Mouse (Mus musculus): Measurements from ENCODE around the gene 4931409K22Rik.

The 4931409K22Rik gene

DNA sequence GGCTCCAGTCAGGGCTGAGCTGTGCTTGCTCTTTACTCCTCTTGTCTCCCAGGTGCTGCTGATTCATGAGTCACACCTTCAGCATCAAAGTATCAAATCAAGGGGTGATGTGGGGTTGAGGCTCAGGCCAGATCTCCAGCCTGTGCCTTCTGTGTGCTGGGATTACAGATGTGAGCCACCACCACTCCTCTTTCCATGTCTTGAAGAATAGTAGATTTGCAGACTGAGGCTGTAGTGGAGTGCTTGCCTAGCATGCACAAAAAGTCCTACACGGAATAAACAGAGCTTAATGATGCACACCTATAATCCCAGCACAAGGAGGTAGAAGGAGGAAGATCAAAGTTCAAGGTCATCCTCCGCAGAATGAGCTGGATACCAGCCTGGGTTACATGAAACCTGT, at the start of gene 4931409K22Rik:
TSS of gene 4931409K22Rik (minus strand) at position 101 of the 400 bp plus-strand sequence.
- DNase-seq: no peak

DNA sequence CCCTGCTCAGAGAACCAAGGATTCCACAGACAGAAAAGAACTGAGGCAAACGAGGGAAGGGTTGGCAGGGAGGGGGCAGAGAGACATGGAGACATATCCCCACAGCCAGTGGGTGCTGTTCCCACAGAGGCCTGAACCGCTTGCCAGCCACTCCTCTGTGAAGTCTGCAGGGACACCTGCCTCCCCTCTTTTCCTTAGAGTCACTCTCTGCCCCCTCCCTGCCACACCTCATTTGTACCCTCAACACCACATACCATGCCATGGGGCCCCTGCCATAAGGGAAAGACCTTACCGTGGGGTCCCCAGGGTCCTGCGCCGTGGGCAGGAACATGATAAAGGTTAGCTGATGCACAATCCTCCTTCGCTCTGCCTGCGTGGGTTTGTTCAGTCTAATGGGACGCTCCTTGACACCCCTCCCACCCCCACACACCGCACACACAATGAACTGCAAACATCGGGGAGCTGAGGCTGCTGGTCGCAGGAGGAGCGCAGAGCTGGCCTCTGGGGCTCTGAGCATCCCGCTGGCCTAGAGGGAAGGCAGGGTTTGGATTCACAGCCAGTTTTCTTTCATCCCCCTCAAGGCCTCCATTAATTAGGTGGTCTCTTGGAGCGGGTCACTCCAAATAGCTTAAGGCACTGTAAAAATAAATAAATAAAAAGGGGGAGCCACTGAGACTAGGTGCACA, 49.5 kb upstream of the 4931409K22Rik start:
- peak; percentile 32 to 33 for DNase-seq

DNA sequence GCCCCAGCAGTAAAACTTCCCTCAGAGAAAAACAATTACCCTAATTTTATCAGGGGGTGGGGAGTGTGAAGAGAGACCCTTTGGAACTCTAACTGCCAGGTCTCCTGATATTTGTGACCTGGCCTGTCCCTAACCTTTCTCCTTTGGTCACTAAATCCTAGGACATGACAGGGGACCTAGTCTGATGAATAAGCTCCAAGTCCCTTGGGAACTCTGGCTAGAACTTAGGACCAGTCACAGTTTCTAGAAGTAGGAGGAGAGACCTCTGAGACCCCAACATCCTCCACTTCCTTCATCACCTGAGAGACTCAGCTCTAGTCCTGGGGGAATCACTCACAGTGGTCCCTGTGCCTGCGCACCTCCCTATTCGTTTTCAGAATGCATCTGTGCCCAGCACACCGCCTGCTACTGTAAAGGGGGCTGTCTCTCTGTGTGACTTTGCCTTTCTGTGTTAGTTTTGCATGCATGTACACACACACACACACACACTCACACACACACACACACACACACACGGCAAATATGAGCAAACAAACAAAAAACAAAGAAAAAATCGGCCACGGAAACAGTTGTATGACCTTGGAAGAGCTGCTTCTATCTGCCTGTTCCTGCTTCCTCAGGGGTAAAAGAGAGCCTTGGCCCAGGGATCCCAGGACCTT, 48.8 kb upstream of the 4931409K22Rik start:
- peak; percentile 15 to 34 for DNase-seq

DNA sequence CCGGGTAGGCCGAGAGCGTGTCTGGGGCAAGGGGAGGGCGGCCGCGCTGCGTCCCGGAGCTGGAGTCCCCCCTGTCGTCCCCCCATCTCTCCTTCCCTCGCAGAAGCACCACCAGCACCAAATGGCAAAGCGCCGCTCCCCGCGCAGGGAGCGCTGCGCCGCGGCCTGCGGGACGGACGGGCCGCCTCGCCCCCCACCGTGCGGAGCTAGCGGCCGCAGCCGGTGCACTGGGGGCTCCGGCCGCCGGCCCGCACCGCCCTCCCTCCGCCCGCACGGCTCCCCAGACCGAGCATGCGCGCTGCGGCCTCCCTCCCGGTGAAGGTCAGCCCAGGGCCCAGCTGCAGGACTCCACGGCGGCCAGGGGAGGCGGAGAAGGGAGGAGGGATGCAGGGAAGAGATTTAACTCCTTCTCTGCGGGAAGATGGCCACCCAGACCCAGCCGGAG, 48.1 kb upstream of the 4931409K22Rik start:
- peak; percentile 87 to 88 for DNase-seq

DNA sequence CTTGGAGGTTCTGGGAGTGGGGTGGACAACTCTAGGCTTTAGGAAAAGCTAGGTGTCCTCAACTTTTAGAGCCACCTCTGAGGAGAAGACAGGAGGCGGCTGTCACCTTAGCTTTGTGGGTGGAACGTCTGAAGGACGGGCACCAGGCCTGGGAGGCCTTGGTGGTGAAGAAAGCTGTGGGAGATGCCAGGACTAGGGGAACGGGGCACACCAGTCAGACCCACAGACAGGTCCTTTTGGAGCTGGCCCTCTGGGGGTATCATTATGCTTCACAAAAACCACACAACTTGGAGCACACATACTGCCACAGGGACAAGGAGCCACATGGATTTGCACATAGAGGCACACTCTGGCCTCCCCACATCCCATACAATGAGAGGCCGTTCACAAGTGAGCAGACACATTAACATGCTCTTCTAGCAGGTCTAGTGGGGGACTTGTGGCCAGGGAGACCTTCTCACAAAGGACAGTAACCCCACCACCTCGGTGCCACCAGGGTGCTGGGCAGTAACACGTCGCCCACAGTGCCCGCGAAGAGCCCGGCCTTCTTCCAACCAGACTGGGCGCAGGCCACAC, 47.6 kb upstream of the 4931409K22Rik start:
- DNase-seq: no peak

DNA sequence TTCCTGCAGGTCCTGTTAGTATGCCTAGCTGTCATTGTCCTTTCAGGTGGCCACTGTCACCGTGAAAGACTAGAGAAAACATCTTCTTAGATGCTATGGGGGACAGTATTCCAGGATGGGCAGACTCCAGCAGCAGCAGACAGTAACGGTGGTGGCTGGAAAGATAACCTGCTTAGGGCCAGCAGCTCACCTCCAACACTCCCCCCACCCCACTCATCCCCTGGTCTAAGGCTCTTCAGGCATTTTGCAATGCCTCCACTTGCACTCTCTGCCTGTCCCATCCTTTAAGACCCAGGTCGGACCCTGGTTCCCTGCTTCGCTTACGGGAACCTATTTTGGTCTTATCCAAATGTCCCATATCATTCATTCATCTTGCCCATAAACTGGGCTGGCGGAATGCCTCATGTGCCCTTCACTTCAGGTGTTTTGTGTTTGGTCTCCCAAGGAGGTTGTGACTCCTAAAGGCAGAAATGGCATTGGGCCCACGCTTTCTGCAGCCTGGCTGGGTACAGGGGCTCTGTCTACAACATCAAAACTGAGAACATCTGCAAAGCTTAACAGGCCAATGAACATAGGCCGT, 46.9 kb upstream of the 4931409K22Rik start:
- DNase-seq: peak; percentile 46 to 51

DNA sequence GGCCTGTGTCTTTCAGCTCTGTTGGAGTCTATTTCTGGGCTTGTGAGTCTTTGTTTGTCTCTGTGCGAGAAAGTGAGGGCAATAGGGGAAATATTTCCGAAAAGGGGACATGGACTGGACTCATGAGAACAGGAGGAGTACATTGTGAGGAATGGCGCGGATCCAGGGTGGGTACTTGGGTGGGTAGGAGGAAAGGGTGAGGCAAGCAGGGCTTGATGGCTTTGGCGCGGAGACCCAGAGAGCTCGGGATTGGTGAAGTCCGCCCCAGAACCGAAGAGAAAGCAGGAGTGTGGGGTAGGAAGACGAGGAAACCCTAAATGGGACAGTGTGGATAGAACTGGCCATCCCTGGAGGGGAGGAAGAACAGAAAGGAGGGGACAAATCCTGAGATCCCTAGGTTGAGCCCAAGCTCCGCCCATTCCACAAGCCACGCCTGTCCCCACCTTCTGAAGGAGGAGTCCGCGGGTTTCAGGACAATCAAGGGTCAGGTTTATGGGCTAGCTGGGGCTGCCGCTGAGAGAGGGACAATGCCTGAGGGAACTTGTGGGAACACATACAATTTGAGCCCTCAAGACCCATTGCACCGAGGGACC, 46.2 kb upstream of the 4931409K22Rik start:
- peak; percentile 78 to 84 for DNase-seq

DNA sequence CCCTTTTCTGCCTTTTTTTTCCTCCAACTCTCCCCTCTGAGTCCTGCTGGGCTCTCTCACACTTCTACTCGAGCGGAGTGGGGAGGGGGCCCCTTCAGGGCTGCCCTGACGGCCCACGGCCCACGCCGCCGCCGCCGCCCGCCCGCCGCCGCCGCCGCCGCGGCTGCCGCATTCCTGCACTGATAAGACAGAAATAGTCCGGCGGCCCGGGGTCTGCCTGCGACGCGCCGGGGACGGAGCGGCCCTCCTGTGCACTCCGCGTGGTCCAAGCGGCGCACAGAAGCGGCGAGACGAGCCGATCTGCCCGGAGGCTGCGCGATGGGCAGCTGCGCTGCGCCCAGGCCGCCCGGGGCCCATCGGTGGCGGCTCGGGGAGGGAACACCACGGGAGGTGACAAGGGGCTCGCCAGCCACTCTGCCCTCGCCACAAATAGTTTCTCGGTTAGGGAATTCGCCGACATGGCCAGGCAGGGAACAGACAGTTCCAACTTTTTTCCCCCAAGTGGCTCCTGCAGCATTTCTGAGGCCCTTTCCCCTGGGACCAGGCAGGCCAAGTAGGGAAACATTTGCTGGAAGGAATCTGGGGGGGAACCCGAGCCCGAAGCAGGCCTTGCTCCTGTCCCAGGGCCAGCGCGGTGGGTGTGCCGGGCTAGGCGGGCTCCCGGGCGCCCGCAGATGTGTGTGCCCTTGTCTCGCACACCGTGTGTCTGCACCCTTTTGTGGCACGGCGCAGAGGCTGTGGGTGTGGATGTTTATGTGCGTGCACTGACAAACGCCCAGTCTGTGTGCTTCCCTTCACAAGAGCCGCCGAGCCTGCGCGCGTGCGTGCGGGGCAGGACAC, 45.5 kb upstream of the 4931409K22Rik start:
- peak; percentile 78 to 83 for DNase-seq

DNA sequence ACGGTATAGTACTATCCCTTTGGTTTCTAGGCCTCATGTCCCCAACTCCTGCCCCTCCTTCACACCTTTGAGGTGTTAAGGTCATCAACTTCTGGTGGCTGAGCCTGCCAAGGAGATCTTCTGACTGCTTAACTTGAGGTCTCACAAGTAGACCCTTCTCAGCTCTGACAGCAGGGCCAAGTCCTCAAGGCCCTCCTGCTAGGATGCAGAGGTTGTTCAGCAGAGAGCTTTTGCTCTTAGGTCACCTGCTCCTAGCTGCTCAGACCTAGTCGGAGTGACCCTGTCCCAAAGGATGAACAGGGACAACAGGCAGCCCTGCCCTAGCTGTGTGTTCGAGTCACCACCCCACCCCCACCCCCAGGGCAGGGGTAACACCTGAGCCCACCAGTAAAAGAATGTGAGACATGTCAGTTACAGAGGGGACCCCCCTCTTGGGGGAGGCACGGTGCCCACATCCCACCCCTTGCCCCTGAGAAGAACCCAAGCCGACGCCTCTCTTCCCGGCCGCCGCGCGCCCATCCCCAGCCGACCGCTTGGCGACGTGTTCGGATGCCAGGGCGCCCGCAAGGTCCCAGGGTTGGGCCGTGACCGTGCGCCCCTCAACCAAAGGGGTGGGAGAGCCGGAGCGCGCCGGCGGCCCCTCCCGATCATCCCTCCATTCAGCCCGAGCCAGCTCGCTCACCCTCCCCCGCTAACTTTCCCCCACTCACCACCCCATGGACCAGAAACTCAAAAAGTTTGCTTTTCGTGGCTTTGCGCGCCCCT, 44.6 kb upstream of the 4931409K22Rik start:
- peak; percentile 59 to 63 for DNase-seq

DNA sequence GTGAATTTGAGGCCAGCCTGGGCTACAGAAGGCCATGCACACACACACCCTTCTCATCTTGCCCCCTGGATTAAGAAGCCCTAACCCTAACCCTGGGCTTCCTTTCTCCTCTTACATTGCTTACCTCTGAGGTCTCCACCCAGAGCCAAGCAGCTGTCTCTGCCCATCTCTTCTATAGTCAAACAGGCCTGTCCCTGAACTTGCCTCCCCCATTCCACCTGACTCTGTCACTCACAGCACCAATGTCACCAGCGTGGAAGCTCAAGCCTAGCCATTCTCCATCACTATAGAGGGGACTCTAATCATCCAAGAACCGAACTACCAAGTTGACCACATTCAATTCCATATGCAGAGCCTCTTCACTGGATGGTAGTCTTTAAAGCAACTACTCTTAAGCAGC, 43.6 kb upstream of the 4931409K22Rik start:
- peak; percentile 10 to 31 for DNase-seq

DNA sequence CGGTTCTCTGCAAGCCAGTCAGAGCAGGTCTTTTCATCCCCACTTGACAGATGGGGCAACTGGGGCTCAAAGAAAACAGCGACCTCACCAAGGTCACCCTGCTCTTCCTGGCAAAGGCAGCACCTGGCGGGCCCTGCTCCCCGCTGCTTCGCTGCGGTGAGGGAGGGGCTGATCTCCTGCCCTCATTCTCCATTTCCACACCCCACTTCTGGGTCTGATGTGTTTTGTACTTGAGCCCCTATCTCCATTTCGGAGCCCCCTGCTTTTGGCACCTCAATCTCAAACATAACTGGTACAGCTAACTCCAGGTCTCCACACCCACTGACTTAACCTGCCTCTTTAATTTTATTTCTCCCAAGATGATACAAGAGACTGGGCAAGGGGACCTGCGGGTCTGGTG, 42.5 kb upstream of the 4931409K22Rik start:
- peak; percentile 44 to 59 for DNase-seq

DNA sequence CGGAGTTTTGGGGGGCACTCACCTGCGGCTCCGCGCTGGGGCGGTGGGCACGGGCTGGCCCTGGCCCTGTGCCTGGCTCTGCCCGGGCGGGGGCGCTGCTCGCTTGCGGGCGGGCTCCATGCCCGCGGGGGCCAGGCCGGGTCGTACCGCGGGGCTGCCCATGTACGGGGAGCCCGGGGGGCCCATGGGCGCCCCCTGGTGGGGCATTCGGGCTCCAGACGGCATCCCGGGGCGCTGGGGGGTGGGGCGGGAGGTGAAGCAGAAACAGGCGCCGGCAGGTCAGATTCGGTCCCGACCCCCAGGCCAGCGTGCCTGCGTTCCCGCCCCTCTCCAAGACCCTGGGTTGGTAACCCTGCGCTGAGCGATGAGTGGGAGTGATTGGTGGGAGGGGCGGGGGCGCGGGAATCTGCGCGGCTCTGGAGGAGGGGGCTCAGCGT, 42.0 kb upstream of the 4931409K22Rik start:
- DNase-seq: peak; percentile 75 to 82

DNA sequence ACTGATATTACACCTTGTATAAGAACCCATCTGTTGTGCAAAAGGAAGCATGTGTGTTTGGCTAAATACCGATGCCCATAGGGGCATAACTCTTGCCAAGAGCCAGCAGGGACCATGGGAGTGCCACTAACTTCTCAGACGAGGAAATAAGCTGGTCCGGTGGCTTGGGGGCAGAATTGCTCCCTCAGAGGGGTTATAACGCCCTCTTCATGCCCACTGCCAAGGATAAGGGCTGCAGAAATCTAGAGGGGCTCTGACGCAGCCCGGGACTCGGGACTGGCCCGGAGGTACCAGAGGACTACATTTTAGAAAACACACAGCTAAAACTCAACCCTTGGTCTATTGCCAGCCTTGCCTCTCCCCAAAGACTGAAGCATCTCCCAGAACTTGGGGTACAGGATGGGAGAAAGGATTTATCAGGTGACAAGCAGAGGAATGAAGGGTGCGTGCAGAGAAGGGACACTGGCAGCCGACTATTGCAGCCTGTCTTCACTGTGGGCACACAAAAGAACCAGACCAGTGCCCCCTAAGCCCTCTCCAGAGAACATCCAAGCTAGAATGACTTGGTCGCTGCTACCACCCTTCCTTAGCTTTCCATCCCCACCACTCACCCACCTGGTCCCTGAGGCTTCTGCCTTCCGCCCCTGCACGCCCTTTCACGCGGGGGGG, 41.4 kb upstream of the 4931409K22Rik start:
- peak; percentile 75 to 90 for DNase-seq

DNA sequence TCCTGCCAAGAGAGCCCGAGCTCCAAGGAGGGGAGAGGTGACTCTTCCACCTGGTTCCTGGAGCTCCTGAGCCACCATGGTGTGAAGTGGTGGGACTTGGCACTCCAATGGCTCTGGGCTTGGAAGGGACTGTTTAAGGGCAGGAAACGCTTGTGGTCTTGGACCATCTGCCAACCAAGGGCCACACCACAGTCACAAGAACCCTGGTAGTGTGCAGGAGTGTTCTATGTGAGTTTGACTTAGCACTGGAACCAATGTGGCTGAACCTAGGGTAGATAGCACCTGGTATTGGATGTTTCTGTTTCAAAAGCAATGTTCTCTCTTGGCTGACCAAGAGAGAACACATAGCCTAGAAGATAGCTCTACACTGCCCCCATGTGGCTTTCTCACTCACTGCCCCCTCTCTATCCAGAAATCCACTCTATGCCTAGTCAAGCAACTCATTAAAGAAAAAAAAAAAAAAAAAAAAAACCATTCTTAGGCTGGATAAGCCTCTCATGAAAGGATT, 40.7 kb upstream of the 4931409K22Rik start:
- DNase-seq: peak; percentile 87 to 90

DNA sequence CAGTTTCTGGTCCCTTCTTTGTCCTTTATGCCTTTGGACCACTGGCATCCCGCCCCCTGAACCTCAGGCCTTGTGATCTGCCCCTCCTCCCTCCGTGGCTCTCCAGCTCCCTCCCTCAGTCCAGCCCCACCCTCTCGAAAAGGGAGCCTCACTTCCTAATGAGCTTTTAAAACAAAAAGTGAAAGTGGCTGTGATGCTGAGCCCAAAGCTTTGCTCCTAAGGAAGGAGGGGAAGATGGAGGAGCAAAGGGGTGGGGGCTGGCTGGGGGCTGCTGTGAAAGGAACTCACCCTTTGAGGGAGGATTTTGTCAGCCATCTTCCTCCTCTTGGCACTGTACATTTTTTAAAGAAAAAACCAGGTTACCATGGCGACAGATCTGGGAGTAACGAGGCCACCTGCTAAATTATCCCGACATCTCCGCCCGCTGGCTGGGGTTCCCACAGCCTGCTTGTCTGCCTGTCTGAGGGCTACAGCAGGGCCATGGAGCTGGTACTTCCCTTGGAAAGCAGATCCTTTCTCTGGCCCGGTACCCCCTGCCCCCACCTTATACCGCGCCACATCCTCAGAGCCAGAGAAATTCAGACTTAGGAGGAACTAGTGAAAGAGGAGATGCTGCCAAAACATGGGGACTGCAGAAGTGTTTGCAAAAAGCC, 40.0 kb upstream of the 4931409K22Rik start:
- DNase-seq: peak; percentile 69 to 76

DNA sequence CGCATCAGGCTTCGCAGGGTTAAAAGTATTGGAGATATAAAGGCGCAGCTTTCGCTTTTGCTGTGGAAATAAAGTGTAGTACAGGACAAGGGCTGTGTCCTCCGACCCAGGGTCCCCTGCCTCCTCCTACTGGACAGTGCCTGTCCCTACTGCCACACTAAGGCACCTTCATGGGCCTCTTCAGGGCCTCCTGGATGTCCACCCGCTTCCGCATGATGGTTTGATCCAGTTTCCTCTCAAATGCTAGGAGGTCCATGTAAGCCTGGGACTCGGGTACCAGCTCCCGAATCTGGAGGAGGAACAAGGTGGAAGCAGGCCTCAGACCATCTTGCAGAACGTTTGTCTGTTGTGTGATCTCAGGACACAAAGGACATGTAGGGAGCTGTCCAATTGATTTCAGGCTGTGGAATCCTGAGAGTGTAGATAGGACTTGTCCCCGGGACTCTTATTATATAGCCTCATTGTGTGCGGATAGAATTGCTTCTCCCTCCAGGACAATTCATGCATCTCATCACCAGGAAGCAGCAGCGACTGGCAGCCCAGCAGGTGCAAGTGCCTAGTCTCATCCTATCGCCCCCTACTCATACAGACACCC, 39.3 kb upstream of the 4931409K22Rik start:
- DNase-seq: peak; percentile 26 to 36

DNA sequence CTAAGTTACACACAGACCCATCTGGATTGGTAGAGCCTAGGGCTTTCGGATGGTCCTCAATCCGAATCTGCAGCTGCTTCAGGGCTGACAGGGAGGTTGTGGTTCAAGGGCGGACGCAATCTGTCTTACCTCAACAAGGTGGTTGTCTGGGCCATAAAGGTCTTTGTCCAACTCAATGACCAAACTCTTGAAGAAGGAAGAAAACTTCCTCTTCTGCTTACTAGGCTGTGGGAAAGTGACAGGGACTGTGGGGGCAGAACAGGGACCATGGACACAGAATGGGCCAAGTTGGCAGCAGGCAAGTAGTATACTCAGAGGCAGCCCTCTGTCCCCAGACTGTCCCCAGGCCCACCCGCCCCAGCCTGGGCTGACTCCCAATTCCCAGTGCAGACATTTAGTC, 38.7 kb upstream of the 4931409K22Rik start:
- DNase-seq: peak in 1 of 2 experiments; percentile 6

DNA sequence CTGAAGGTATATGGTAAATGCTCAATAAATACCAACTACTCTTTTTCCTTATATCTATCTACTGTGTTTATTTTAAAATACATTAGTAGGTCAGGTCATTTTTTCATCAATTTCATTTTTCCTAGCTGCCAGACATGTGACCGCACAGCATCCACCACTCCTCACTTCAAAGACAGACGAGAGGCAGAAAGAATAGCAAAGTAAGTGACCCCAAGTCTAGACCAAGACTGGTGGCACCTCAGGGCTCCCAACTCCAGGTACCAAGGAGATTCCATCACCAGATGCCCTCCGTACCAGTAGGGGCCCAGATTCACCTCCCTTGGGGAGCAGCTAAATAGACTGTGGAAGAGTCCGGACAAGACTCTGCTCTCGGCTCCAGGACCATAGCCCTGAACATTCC, 37.7 kb upstream of the 4931409K22Rik start:
- DNase-seq: no peak

DNA sequence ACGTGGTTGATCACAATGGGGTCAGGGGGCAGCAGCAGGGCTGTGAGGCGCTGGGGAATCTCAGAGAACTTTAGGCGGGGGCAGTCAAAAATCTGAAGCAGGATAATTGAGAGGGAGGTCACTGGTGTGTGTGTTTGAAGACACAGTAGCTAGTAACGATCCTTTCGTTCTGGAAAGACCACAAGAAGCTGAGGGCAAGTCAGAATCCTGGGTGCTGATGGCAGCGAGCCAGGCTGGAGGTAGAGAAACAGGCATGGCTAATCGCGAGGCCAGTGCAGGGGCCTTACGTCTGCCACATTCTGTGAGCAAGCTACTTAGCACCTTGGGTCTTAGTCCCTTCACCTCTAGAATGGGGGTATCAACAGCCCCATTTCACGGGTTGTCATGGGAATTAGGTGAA, 37.3 kb upstream of the 4931409K22Rik start:
- peak in 1 of 2 experiments; percentile 36 for DNase-seq

DNA sequence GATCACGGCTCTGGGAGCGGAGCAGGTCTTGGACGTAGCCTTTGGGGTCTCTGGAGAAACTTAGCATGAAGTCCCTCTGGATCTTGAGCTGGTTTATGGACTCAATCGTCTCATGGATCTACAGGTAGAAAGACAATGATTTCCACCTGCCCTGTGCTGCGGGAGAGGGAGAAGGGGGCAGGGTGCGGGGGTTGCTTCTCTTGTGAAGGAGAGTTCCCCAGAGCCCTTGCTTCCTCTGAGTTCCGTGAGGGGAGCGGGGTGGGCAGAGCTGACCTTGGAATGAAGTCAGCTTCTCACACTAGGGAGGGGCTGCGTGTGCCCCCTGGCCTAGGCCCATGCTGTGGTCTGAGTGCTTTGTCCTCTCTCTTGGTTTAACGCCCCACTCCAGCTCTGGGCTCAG, 36.6 kb upstream of the 4931409K22Rik start:
- DNase-seq: peak in 1 of 2 experiments; percentile 6
